Mouse (Mus musculus): Measurements from ENCODE around the gene Esrrg.

GRCm38 (mm10) chr1:187762641-187763450 is 154.3 kb downstream of the Esrrg start:
- TF ChIP-seq MAX (IDR thresholded peaks at IDR 0.05; ENCODE audit: low read length) = no peak
- TF ChIP-seq USF1 (IDR thresholded peaks at IDR 0.05; ENCODE audit: low read depth, low read length) = no peak
- TF ChIP-seq TBP (IDR thresholded peaks at IDR 0.05; ENCODE audit: low read depth, low read length) = no peak
- TF ChIP-seq CTCF (IDR thresholded peaks at IDR 0.05 in 2 of 3, conservative IDR thresholded peaks at IDR 0.05 in 1 of 3; ENCODE audit: control insufficient read depth in 1 of 3, insufficient read depth in 1 of 3, low read depth in 2 of 3, low read length in 3 of 3, poor library complexity in 1 of 3, severe bottlenecking in 1 of 3) = no peak
- no peak for TF ChIP-seq POLR2A (IDR thresholded peaks at IDR 0.05; ENCODE audit: control insufficient read depth in 1 of 2, insufficient read depth in 1 of 2, low read depth in 1 of 2, low read length in 2 of 2, poor library complexity in 1 of 2)
- TF ChIP-seq NELFE (IDR thresholded peaks at IDR 0.05; ENCODE audit: low read depth, low read length) = no peak
- no peak for TF ChIP-seq UBTF (IDR thresholded peaks at IDR 0.05; ENCODE audit: borderline replicate concordance, insufficient read depth, low read depth, low read length)
- no peak for TF ChIP-seq NRF1 (IDR thresholded peaks at IDR 0.05; ENCODE audit: insufficient read depth, low read depth, low read length, poor library complexity, severe bottlenecking)
